Mouse (Mus musculus) lung, postnatal 0 days (tissue): ENCODE data around the gene Ipo9. TPM values are rescaled to one million over a fixed set of nuclear protein-coding genes. Genes with fewer than 3 reads are reported as not detected.

ENCODE experiments used
- ATAC-seq: fragments of 200-750 bp; cut with Nextera tagmentation; 2 replicates; pipeline ENCODE4 v1.8.0; 2017; ENCODE audit warnings: moderate library complexity
- DNase-seq: peaks from one replicate; pipeline ENCODE4 v3.0.0-alpha.2; 2016; ENCODE audit warnings: low spot score
- H3K27ac ChIP-seq: fragments of 300-500 bp; sonication (generic); 2 replicates; pipeline ENCODE4 v1.5.1; 2014; ENCODE audit warnings: antibody characterized with exemption, mild to moderate bottlenecking, low read length, mixed read lengths
- H3K27me3 ChIP-seq: fragments of 300-500 bp; sonication (generic); replicated peaks from 2 replicates; pipeline ENCODE4 v1.6.1; 2014; ENCODE audit warnings: low read length, mixed read lengths; ENCODE audit not compliant: insufficient read depth
- H3K36me3 ChIP-seq: fragments of 300-500 bp; sonication (generic); 2 replicates; pipeline ENCODE4 v1.6.1; 2014; ENCODE audit warnings: low read length, mixed read lengths; ENCODE audit not compliant: insufficient read depth
- H3K4me1 ChIP-seq: fragments of 300-500 bp; sonication (generic); 2 replicates; pipeline ENCODE4 v1.6.1; 2014; ENCODE audit warnings: antibody characterized with exemption, low read depth, low read length, mixed read lengths; ENCODE audit not compliant: insufficient read depth
- H3K4me2 ChIP-seq: fragments of 300-500 bp; sonication (generic); replicated peaks from 2 replicates; pipeline ENCODE4 v1.6.1; 2014; ENCODE audit warnings: low read depth, mild to moderate bottlenecking, low read length, moderate library complexity, mixed read lengths
- H3K4me3 ChIP-seq: fragments of 300-500 bp; sonication (generic); 2 replicates; pipeline ENCODE4 v1.5.1; 2014; ENCODE audit warnings: low read depth, low read length
- H3K9ac ChIP-seq: fragments of 300-500 bp; sonication (generic); replicated peaks from 2 replicates; pipeline ENCODE4 v1.6.1; 2014; ENCODE audit warnings: low read depth, mild to moderate bottlenecking
- H3K9me3 ChIP-seq: fragments of 300-500 bp; sonication (generic); 2 replicates; pipeline ENCODE4 v1.6.1; 2016; ENCODE audit warnings: low read length, mixed read lengths
- CTCF ChIP-seq: IDR thresholded peaks from 2 replicates; pipeline ENCODE4 v1.5.1; 2016; ENCODE audit warnings: antibody characterized with exemption, mild to moderate bottlenecking
- EP300 ChIP-seq: IDR thresholded peaks from 2 replicates; pipeline ENCODE4 v1.6.1; 2016; ENCODE audit warnings: antibody characterized with exemption, mild to moderate bottlenecking, control low read depth
- WGBS: fragments of 180-500 bp; shearing (Covaris S2); extraction: QIAGEN DNeasy Blood & Tissue Kit; methylation state at CpG from one replicate; pipeline ENCODE4 v1.1.7; 2014; 5-methylcytosine and 5-hydroxymethylcytosine counted together
- polyA plus RNA-seq: library from polyadenylated mRNA; unstranded; fragments of >200 nt; fragmentation: Nextera tagmentation; extraction: Ambion mirVana; gene quantifications from 2 replicates; pipeline ENCODE4 v1.2.1, GENCODE M21; 2015

Ipo9 gene
- polyA plus RNA-seq, 1 experiment from 2014 or later = 26.1 TPM

DNA sequence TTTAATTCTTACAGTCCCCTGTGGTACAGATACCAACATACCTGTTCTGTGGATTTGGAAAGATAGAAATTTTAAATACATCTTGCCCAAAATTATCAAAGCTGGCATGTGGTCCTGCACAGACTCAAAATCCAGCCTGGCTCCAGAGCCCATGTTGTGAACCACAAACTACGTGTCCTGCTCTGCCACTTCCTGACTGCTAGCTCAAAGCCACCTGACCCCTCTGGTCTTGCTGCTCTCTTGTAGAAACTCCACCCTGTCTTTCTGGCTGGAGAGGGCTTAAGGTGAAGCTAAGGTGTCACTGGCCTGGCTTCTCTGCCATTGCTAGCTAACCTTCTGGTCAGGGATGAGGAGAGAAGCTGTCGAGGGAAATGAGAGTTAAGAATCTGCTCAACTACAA is 51.3 kb downstream of the Ipo9 start:
- DNase-seq (no peak), ATAC-seq (no peak)
- H3K27me3 ChIP-seq = no peaks in the 10 kb centered on the region
- no peaks in the 10 kb centered on the region for H3K9me3 ChIP-seq
- peaks cover 9% of the 10 kb centered on the region; the same call in 1 of the 2 replicates for H3K36me3 ChIP-seq
- H3K4me1 ChIP-seq = peaks cover 5% of the 10 kb centered on the region; the same call in 1 of the 2 replicates
- H3K4me3 ChIP-seq = no peak overlapping the region
- TF ChIP-seq EP300 (no peak), CTCF (no peak)
- H3K27ac ChIP-seq = no peak overlapping the region
- no peak overlapping the region for H3K9ac ChIP-seq
- WGBS = 45% methylated on average over 2 of the region's 2 CpGs
- H3K4me2 ChIP-seq = no peak overlapping the region

- no peak for DNase-seq
- H3K27ac ChIP-seq = no peak overlapping the region
- TF ChIP-seq EP300 (no peak), CTCF (no peak)
- H3K27me3 ChIP-seq = no peaks in the 10 kb centered on the region
- H3K4me3 ChIP-seq = no peak overlapping the region
- no peak overlapping the region for H3K4me2 ChIP-seq
- 39% methylated on average over 9 of the region's 9 CpGs for WGBS
- ATAC-seq = no peak
- H3K36me3 ChIP-seq = peaks cover 7% of the 10 kb centered on the region; the same call in 1 of the 2 replicates
- H3K4me1 ChIP-seq = peaks cover 7% of the 10 kb centered on the region; the same call in 1 of the 2 replicates
- no peak overlapping the region for H3K9ac ChIP-seq
- H3K9me3 ChIP-seq = no peaks in the 10 kb centered on the region
Measured at GRCm38 (mm10) chr1:135378576-135378975, 51.7 kb downstream of the Ipo9 start.

GRCm38 (mm10) chr1:135374868-135375581 is 55.3 kb downstream of the Ipo9 start, which contains the start of gene Shisa4:
Gene Shisa4, minus strand, starts transcription at chr1:135375237.
- Histone ChIP-seq H3K4me1 (peaks cover 7% of the 10 kb centered on the region; the same call in 1 of the 2 replicates), H3K9me3 (no peaks in the 10 kb centered on the region), H3K9ac (peak within 1 kb of the TSS; percentile 56), H3K36me3 (no peaks in the 10 kb centered on the region), H3K27ac (peak within 1 kb of the TSS; percentile 35; the same call in 1 of the 2 replicates), H3K27me3 (no peaks in the 10 kb centered on the region), H3K4me2 (peak within 1 kb of the TSS; percentile 97), H3K4me3 (peak within 1 kb of the TSS; percentile 55)
- ATAC-seq (peak; percentile 93), DNase-seq (peak; percentile 86)
- TF ChIP-seq EP300 = no peak
- peak; percentile 42 for TF ChIP-seq CTCF
- 2% methylated on average over 30 of the region's 38 CpGs for WGBS

DNA sequence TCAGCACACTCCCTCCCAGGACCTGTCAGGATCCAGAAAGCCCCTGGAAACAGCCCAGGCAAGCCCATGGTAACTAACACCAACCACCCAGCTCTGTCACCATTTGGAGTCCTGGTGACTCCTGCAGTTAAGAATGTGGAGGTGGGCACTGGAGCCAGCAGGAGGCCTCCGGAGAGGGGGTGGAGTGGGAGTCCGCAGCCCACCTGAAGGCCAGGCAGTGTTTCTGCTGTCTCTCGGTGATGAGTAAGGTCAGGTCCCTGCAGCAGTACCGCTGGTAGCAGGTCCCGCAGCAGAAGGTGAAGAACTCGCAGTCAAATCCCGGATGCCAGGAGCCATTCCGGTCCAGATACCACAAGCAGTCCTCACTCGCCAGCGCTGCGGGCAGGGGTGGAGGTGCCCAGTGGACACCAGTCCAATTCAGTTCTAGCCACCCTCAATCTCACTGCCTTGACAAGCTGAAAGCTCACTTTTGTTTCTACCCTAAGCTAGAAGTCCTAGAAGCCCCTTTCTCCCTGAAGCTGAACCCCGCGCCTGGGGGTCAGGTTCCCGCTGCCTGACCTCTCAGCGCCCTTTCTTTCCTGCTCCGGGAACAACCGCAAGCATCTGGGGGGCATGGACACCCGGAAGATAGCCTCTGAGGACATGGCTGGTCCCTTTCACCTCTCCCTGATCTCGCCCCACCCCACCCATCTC is 56.0 kb downstream of the Ipo9 start:
- H3K36me3 ChIP-seq = no peaks in the 10 kb centered on the region
- no peaks in the 10 kb centered on the region for H3K9me3 ChIP-seq
- ATAC-seq = peak; percentile 13; the same call in 1 of the 2 replicates
- H3K4me1 ChIP-seq = peaks cover 7% of the 10 kb centered on the region; the same call in 1 of the 2 replicates
- H3K4me2 ChIP-seq = peak overlapping the region; percentile 97
- no peak for TF ChIP-seq EP300
- TF ChIP-seq CTCF = no peak
- under 1% methylated on average over 19 of the region's 19 CpGs for WGBS
- DNase-seq = no peak
- peak overlapping the region; percentile 56 for H3K9ac ChIP-seq
- H3K27me3 ChIP-seq = no peaks in the 10 kb centered on the region
- peak overlapping the region; percentile 35; the same call in 1 of the 2 replicates for H3K27ac ChIP-seq
- H3K4me3 ChIP-seq = peak overlapping the region; percentile 55

DNA sequence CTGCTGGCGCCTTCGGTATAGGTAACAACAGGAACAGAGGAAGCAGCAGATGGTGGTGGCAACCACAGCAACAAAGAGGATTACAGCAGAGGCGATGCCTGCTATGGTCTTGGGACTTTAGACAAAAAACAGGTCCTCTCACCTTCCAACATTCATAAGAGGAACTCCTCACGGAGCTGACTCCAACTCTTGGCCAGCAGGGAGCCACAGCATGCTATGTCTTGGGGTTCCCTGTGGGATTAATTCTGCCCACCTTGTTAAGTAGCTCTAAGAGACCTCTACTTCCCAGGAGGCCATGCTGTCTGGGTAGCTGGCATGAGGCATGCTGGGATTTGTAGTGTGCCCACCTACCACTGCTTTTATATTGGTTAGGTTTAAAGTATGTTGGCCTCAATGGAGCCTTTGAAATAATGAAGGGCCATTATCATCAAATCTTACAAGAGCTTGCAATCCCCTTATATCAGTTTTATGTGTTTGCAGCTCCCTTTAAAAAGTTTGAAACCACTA is 57.1 kb downstream of the Ipo9 start:
- Histone ChIP-seq H3K27me3 (no peaks in the 10 kb centered on the region), H3K4me2 (no peak overlapping the region), H3K36me3 (no peaks in the 10 kb centered on the region), H3K9me3 (no peaks in the 10 kb centered on the region), H3K4me3 (no peak overlapping the region), H3K4me1 (peaks cover 7% of the 10 kb centered on the region; the same call in 1 of the 2 replicates), H3K9ac (no peak overlapping the region), H3K27ac (no peak overlapping the region)
- WGBS = 83% methylated on average over 4 of the region's 4 CpGs
- DNase-seq = no peak
- TF ChIP-seq CTCF (no peak), EP300 (no peak)
- no peak for ATAC-seq

- 63% methylated on average over 5 of the region's 5 CpGs for WGBS
- H3K9ac ChIP-seq = no peak overlapping the region
- H3K27me3 ChIP-seq = no peaks in the 10 kb centered on the region
- no peak for ATAC-seq
- no peaks in the 10 kb centered on the region for H3K9me3 ChIP-seq
- H3K4me2 ChIP-seq = no peak overlapping the region
- no peaks in the 10 kb centered on the region for H3K36me3 ChIP-seq
- TF ChIP-seq CTCF (no peak), EP300 (no peak)
- H3K27ac ChIP-seq = no peak overlapping the region
- no peak overlapping the region for H3K4me3 ChIP-seq
- DNase-seq = no peak
- peaks cover 5% of the 10 kb centered on the region; the same call in 1 of the 2 replicates for H3K4me1 ChIP-seq
Measured at GRCm38 (mm10) chr1:135369415-135369814, 60.9 kb downstream of the Ipo9 start.
